Mouse (Mus musculus): ENCODE results near the gene Mdm2. TPM values are rescaled to one million over a fixed set of nuclear protein-coding genes. Genes with fewer than 3 reads are reported as not detected.
"Not testable (repeated sequence)": the region's sequence is repeated elsewhere in the genome, so short reads cannot be mapped to it uniquely, and the experiment has no call there.

Gene Mdm2
- polyA plus RNA-seq, 1 experiment from 2014 or later, result 54.0 TPM

DNA sequence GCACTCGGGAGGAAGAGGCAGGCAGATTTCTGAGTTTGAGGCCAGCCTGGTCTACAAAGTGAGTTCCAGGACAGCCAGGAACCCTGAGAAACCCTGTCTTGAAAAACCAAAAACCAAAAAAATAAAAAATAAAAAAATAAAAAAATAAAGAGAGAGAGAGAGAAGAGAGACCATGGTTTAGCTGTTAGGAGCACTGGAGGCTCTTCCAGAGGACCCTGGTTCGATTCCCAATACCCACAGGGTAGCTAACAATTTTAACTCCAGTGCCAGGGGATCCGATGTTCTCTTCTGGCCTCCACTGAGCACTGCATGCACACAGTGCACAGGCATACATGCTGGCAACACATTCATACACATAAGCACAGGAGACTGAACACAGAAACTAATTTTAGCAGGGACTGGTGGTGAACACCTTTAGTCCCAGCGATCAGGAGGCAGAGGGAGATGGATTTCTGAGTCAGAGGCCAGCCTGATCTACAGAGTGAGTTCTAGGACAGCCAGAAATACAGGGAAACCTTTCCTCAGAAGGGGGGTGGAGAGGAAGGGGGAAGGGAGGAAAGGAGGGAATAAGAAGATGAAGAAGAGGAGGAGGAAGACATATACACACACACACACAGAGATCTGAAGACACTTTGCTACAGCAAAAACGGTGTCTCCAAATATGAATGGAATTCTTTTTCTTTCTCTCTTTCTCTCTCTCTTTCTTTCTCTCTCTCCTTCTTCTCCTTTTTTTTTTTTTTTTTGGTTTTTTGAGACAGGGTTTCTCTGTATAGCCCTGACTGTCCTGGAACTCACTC lies 42.5 kb upstream of the Mdm2 start:
- H3K9me3 ChIP-seq, result no peaks in the 10 kb centered on the region
- H3K27me3 ChIP-seq (ENCODE audit: poor library complexity, severe bottlenecking), result no peaks in the 10 kb centered on the region
- 95% methylated on average over 5 of the region's 5 CpGs for WGBS
- no peaks in the 10 kb centered on the region for H3K4me1 ChIP-seq
- H3K27ac ChIP-seq, result no peak overlapping the region
- no peak for DNase-seq (ENCODE audit: extremely low spot score, low spot score)
- peaks cover 98% of the 10 kb centered on the region for H3K36me3 ChIP-seq (replicated peaks)
- H3K4me3 ChIP-seq, result no peak overlapping the region

DNA sequence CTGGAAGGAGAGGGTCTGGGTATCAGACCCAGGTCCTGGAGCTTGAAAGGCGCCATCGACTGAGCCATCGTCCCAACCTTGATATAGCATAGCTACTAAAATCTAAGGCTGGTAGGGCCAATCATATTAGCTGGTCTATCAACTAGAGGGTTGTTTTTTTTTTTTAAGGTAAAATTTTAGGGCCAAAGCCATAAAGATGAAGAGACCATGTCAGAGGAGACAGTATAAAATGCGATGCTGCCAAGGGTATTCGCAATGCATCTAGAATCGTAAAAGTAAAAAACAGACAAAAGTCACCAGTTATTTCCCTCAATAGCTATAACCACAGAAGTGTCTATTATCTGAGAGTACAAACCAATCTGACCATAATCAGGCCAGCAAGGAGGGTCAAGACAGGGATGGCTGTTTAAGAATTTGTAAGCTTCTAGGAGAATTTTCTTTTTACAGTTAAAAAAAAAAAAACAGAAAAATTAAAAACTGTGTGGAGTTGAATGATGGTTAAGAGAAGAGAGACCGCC lies 41.8 kb upstream of the Mdm2 start:
- Histone ChIP-seq H3K27ac (no peak overlapping the region), H3K4me1 (no peaks in the 10 kb centered on the region), H3K36me3 (replicated peaks) (peaks cover 98% of the 10 kb centered on the region), H3K9me3 (no peaks in the 10 kb centered on the region), H3K4me3 (no peak overlapping the region), H3K27me3 (ENCODE audit: poor library complexity, severe bottlenecking) (no peaks in the 10 kb centered on the region)
- no peak for DNase-seq (ENCODE audit: extremely low spot score, low spot score)
- WGBS, result 97% methylated on average over 7 of the region's 7 CpGs

DNA sequence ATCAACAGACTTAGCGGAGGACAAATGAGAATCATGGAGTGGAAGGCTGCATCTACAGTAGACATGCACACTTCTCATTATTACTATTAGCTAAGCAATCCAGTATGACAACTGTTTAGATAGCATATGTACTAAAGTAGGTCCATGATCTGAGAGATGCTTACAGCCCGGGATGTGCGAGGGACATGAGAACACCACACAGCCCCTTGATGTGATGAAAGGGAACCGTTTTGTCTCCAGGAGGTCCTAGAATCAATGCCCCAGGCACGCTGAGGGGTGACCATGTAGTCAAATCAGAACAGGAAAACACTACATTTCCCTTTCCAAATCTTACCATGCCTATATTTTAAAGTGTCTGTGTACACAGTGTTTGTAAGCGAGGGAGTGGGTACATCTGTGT lies 41.2 kb upstream of the Mdm2 start:
- peaks cover 93% of the 10 kb centered on the region for H3K36me3 ChIP-seq (replicated peaks)
- H3K9me3 ChIP-seq, result no peaks in the 10 kb centered on the region
- DNase-seq (ENCODE audit: extremely low spot score, low spot score), result no peak
- no peak overlapping the region for H3K4me3 ChIP-seq
- WGBS, result 94% methylated on average over 6 of the region's 6 CpGs
- H3K27me3 ChIP-seq (ENCODE audit: poor library complexity, severe bottlenecking), result no peaks in the 10 kb centered on the region
- no peak overlapping the region for H3K27ac ChIP-seq
- H3K4me1 ChIP-seq, result no peaks in the 10 kb centered on the region

- no peaks in the 10 kb centered on the region for H3K27me3 ChIP-seq (ENCODE audit: poor library complexity, severe bottlenecking)
- DNase-seq (ENCODE audit: extremely low spot score, low spot score), result no peak
- 97% methylated on average over 14 of the region's 14 CpGs for WGBS
- H3K4me3 ChIP-seq, result no peak overlapping the region
- H3K9me3 ChIP-seq, result no peaks in the 10 kb centered on the region
- no peak overlapping the region for H3K27ac ChIP-seq
- no peaks in the 10 kb centered on the region for H3K4me1 ChIP-seq
- peaks cover 88% of the 10 kb centered on the region for H3K36me3 ChIP-seq (replicated peaks)
Observed at GRCm38 (mm10) chr10:117751282-117751610, 40.7 kb upstream of the Mdm2 start.

GRCm38 (mm10) chr10:117750529-117751281 lies 40.1 kb upstream of the Mdm2 start:
- H3K36me3 ChIP-seq (replicated peaks), result peaks cover 82% of the 10 kb centered on the region
- H3K4me3 ChIP-seq, result no peak overlapping the region
- no peaks in the 10 kb centered on the region for H3K4me1 ChIP-seq
- H3K9me3 ChIP-seq, result no peaks in the 10 kb centered on the region
- H3K27me3 ChIP-seq (ENCODE audit: poor library complexity, severe bottlenecking), result no peaks in the 10 kb centered on the region
- no peak for DNase-seq (ENCODE audit: extremely low spot score, low spot score)
- no peak overlapping the region for H3K27ac ChIP-seq
- WGBS, result 97% methylated on average over 5 of the region's 5 CpGs

DNA sequence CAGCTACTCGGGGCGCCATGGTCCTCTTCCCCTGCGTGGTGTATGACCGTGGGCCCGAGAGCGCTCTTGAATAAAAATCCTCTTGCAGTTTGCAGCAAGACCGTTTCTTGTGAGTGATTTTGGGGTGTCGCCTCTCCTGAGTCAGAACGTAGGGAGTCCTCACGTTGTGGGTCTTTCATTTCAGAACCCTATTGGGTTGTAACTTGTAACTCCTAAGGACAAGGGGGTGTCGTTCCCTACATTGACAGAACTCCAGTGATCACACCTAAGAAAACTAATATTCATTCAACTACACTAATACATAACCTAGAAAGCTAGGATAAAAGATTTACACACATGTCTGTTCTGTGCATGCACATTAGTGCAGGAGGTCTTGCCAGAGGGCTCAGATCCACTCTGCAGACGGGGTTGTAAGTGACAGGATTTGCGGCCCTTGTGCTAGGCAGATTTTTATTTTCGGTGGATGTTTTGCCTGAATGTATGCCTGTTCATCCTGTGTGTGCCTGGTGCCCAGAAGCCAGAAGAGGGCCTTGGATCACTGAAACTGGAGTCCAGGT lies 39.3 kb upstream of the Mdm2 start:
- peaks cover 7% of the 10 kb centered on the region for H3K4me1 ChIP-seq
- no peak for DNase-seq (ENCODE audit: extremely low spot score, low spot score)
- no peaks in the 10 kb centered on the region for H3K27me3 ChIP-seq (ENCODE audit: poor library complexity, severe bottlenecking)
- H3K36me3 ChIP-seq (replicated peaks), result peaks cover 74% of the 10 kb centered on the region
- no peaks in the 10 kb centered on the region for H3K9me3 ChIP-seq
- H3K27ac ChIP-seq, result no peak overlapping the region
- no peak overlapping the region for H3K4me3 ChIP-seq
- WGBS, result 95% methylated on average over 14 of the region's 14 CpGs

DNA sequence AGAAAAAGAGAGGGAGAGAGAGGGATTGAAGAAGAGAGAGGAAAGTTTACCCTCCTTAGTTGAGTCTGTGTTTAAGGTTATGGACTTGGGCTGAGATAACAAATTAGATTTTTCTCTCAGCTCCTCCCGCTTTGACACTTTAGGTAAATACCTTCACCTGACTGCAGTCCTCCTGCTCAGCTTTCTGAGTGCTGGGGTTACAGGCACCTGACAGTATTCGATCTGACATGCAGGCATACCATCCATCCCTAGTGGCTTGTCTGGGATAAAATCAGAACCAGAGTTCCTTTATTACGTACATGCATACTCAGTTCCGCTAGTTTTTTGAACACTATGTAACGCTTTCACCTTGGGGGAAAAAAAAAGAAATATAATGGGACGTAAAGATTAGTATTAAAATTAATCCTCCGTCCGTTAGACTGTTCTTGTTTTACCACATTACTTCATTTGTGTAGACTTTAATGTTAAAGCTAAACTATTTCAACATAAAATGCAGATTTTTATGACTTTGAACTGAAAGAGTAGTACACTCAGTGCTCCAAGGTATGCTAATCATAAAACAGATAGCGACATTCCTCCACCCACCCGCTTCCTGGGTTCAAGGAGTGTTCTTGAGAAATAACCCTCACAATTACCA lies 38.6 kb upstream of the Mdm2 start:
- Histone ChIP-seq H3K27me3 (ENCODE audit: poor library complexity, severe bottlenecking) (no peaks in the 10 kb centered on the region), H3K4me1 (peaks cover 14% of the 10 kb centered on the region), H3K4me3 (no peak overlapping the region), H3K36me3 (replicated peaks) (peaks cover 67% of the 10 kb centered on the region), H3K9me3 (no peaks in the 10 kb centered on the region), H3K27ac (no peak overlapping the region)
- no peak for DNase-seq (ENCODE audit: extremely low spot score, low spot score)
- WGBS, result 97% methylated on average over 10 of the region's 10 CpGs

- Histone ChIP-seq H3K4me1 (peaks cover 21% of the 10 kb centered on the region), H3K27me3 (ENCODE audit: poor library complexity, severe bottlenecking) (no peaks in the 10 kb centered on the region), H3K9me3 (no peaks in the 10 kb centered on the region), H3K36me3 (replicated peaks) (peaks cover 66% of the 10 kb centered on the region), H3K27ac (no peak overlapping the region), H3K4me3 (no peak overlapping the region)
- WGBS, result 88% methylated on average over 10 of the region's 10 CpGs
- no peak for DNase-seq (ENCODE audit: extremely low spot score, low spot score)
Observed at GRCm38 (mm10) chr10:117748276-117749049, 37.9 kb upstream of the Mdm2 start.

DNA sequence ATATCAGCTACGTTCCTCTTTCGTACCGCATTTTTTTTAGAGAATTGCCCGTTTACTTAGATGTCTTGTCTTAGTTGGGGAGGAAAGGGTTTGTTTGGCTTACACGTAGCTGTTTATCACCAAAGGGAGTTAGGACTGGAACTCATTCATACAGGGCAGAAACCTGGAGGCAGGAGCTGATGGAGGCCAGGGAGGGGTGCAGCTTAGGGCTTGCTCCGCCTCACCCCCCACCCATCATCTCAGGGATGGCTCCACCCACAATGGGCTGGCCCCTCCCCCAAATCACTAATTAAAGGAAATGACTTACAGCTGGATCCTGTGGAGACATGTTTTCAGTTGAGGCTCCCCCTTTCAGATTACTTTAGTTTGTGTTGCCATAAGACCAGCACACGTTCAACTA lies 37.2 kb upstream of the Mdm2 start:
- H3K4me3 ChIP-seq, result no peak overlapping the region
- DNase-seq (ENCODE audit: extremely low spot score, low spot score), result no peak
- peaks cover 21% of the 10 kb centered on the region for H3K4me1 ChIP-seq
- H3K9me3 ChIP-seq, result no peaks in the 10 kb centered on the region
- H3K27ac ChIP-seq, result no peak overlapping the region
- WGBS, result 91% methylated on average over 7 of the region's 7 CpGs
- H3K36me3 ChIP-seq (replicated peaks), result peaks cover 64% of the 10 kb centered on the region
- H3K27me3 ChIP-seq (ENCODE audit: poor library complexity, severe bottlenecking), result no peaks in the 10 kb centered on the region

GRCm38 (mm10) chr10:117746297-117746883 lies 35.8 kb upstream of the Mdm2 start, which contains the start of gene Slc35e3:
Gene Slc35e3, minus strand, starts transcription at chr10:117746365.
- 14% methylated on average over 45 of the region's 46 CpGs for WGBS
- peak within 1 kb of the TSS; percentile 67 for H3K4me3 ChIP-seq
- no peaks in the 10 kb centered on the region for H3K27me3 ChIP-seq (ENCODE audit: poor library complexity, severe bottlenecking)
- H3K27ac ChIP-seq, result peak within 1 kb of the TSS; percentile 73
- peak; percentile 92 for DNase-seq (ENCODE audit: extremely low spot score, low spot score)
- H3K36me3 ChIP-seq (replicated peaks), result peaks cover 59% of the 10 kb centered on the region
- H3K9me3 ChIP-seq, result no peaks in the 10 kb centered on the region
- peaks cover 21% of the 10 kb centered on the region for H3K4me1 ChIP-seq

DNA sequence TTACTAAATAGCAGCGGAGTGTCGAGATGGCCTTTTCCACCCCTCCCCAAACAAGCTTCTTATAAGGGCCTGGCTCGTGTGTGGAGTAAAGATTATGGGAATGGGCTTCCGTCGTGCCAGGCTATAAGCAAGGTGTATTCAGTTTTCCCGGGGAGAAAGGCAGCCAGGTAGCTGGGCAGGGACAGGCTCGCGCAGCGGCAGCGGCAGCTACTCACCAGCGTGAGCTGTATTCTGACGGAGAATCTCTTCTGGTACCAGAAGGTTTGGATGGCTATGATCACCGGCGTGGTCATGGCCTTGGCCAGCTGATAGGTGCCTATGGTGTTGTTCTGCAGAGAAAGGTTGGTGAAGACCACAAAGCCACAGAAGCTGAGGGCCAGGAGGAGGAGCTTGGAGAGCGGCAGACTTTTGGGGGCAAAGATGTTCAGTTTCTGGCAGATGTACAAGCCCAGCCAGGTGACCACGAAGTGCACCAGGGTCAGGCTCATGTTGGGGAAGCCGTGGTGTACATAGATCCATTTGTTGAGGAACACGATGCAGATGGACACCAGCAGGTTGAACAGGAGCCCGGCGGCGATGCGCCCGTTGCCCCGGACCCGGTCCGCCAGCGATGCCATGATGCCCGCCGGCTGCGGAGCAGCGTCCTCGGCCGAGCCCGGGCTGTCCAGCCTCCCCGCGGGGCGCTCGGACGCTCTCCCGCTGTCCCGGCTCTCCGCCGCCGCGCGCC lies 35.2 kb upstream of the Mdm2 start:
- WGBS, result 2% methylated on average over 14 of the region's 46 CpGs
- H3K4me1 ChIP-seq, result peaks cover 21% of the 10 kb centered on the region
- DNase-seq (ENCODE audit: extremely low spot score, low spot score), result peak; percentile 41
- H3K27me3 ChIP-seq (ENCODE audit: poor library complexity, severe bottlenecking); H3K9me3 ChIP-seq: not testable (repeated sequence)
- peaks cover 56% of the 10 kb centered on the region for H3K36me3 ChIP-seq (replicated peaks)
- peak overlapping the region; percentile 73 for H3K27ac ChIP-seq
- H3K4me3 ChIP-seq, result peak overlapping the region; percentile 67

Measured in forebrain, embryonic 10.5 days (tissue).